Mouse (Mus musculus): Measurements from ENCODE around the gene Lrch3.

DNA sequence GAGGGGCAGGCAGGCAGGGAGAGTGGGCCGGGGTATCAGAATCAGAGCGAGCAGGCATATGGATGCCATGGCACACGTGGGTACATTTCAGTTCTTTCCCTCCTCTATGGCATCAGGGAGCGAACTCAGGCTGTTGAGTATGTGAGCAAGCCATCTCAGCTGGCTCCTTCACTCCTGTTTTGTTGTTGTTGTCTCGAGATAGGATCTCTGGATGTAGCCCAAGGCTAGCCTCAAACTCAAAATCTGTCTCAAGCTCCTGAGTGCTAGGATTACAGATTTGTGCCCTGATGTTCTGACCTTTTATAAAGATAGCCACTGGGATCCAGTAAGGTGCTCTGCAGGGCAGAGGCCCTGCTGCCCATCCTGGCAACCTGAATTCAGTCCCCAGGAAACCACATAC, 34.8 kb downstream of the Lrch3 start:
- TF ChIP-seq POLR2A (IDR thresholded peaks at IDR 0.05; ENCODE audit: low read depth, low read length) (no peak), CTCF (IDR thresholded peaks at IDR 0.05; ENCODE audit: borderline replicate concordance, insufficient read depth, low read length) (no peak)
